Mouse (Mus musculus): ENCODE measurements at regions not wholly inside any gene's neighbourhood (a gene's known extent, or its start where the extent isn't known, plus 50 kb on each side); places are given as distances from the start of the nearest gene placed in this dataset.

DNA sequence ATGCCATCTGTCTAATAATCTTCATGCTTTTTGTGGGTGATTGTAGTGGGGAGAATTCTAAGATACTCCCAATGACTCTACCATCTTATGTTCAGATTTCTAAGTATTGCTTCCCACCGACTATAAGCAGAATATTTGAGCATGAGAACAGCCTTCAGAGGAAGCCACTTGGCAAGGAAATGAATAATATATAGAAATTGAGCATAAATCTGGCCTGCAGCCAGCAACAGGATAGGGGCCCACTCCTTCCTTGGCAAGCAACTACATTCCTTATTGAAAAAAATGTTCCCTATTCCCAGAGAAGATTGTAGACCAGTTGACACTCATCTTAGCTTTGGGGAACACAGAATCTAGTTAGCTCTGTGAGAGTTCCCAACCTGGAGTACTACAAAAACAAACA lies 591.5 kb upstream of the A1bg start:
- H3K9me3 ChIP-seq (ENCODE audit: control insufficient read depth, low read length): no peaks in the 10 kb centered on the region
- ATAC-seq (ENCODE audit: low FRiP score, low TSS enrichment): no peak
- H3K4me3 ChIP-seq (ENCODE audit: low read depth, low read length): no peak overlapping the region
- H3K4me2 ChIP-seq (replicated peaks; ENCODE audit: low read depth): no peak overlapping the region
- H3K9ac ChIP-seq (ENCODE audit: low read length): no peak overlapping the region
- no peak for TF ChIP-seq CTCF (IDR thresholded peaks at IDR 0.05; ENCODE audit: low read depth)
- no peak for TF ChIP-seq EP300 (optimal IDR thresholded peaks at IDR 0.05)
- H3K27me3 ChIP-seq (ENCODE audit: control insufficient read depth, insufficient read depth, low read length): no peaks in the 10 kb centered on the region
- H3K27ac ChIP-seq (replicated peaks): no peak overlapping the region
- no peaks in the 10 kb centered on the region for H3K36me3 ChIP-seq (ENCODE audit: control insufficient read depth, insufficient read depth, low read length)
- 8% methylated on average over 1 of the region's 1 CpGs for WGBS
- DNase-seq (ENCODE audit: low spot score): no peak
- no peaks in the 10 kb centered on the region for H3K4me1 ChIP-seq (replicated peaks; ENCODE audit: control insufficient read depth, insufficient read depth)

GRCm38 (mm10) chr15:61508806-61509205 lies 586.0 kb upstream of the A1bg start:
- no peak overlapping the region for H3K9ac ChIP-seq (ENCODE audit: low read length)
- WGBS: 73% methylated on average over 6 of the region's 6 CpGs
- no peak overlapping the region for H3K27ac ChIP-seq (replicated peaks)
- TF ChIP-seq EP300 (optimal IDR thresholded peaks at IDR 0.05) (peak; percentile 69), CTCF (IDR thresholded peaks at IDR 0.05; ENCODE audit: low read depth) (no peak)
- no peak overlapping the region for H3K4me2 ChIP-seq (replicated peaks; ENCODE audit: low read depth)
- no peaks in the 10 kb centered on the region for H3K36me3 ChIP-seq (ENCODE audit: control insufficient read depth, insufficient read depth, low read length)
- DNase-seq (ENCODE audit: low spot score) (no peak), ATAC-seq (ENCODE audit: low FRiP score, low TSS enrichment) (no peak)
- no peaks in the 10 kb centered on the region for H3K27me3 ChIP-seq (ENCODE audit: control insufficient read depth, insufficient read depth, low read length)
- no peaks in the 10 kb centered on the region for H3K4me1 ChIP-seq (replicated peaks; ENCODE audit: control insufficient read depth, insufficient read depth)
- no peaks in the 10 kb centered on the region for H3K9me3 ChIP-seq (ENCODE audit: control insufficient read depth, low read length)
- H3K4me3 ChIP-seq (ENCODE audit: low read depth, low read length): no peak overlapping the region

DNA sequence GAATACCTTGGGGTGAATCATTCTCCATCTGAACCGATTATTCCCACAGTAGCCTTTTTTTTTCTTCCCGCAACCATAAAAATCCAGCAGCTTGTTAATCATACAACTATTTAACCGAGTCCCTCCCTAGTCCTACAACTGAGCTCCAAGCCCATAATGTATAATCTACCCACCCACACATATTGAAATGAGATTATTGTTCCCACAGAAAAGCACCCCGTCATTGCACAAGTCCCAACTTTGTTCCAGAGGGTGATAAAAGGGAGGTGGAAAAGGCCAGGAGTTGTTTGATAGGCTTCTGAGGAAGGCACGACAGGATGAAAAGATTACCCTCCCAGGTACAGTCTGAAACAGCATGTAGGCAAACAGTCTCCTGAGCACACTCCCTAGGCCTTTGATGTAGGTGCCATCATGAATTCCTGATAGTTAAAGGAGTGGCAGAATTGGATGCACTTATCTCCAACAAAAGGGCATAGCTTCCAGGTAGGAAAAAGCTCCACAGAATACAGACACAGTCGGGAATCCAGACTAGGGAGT lies 583.6 kb upstream of the A1bg start:
- DNase-seq (ENCODE audit: low spot score) (peak; percentile 17), ATAC-seq (ENCODE audit: low FRiP score, low TSS enrichment) (peak; percentile 74)
- Histone ChIP-seq H3K9me3 (ENCODE audit: control insufficient read depth, low read length) (no peaks in the 10 kb centered on the region), H3K27me3 (ENCODE audit: control insufficient read depth, insufficient read depth, low read length) (no peaks in the 10 kb centered on the region), H3K4me1 (replicated peaks; ENCODE audit: control insufficient read depth, insufficient read depth) (no peaks in the 10 kb centered on the region), H3K9ac (ENCODE audit: low read length) (no peak overlapping the region), H3K4me3 (ENCODE audit: low read depth, low read length) (no peak overlapping the region), H3K27ac (replicated peaks) (no peak overlapping the region), H3K4me2 (replicated peaks; ENCODE audit: low read depth) (no peak overlapping the region), H3K36me3 (ENCODE audit: control insufficient read depth, insufficient read depth, low read length) (no peaks in the 10 kb centered on the region)
- WGBS: 45% methylated on average over 6 of the region's 6 CpGs
- TF ChIP-seq CTCF (IDR thresholded peaks at IDR 0.05; ENCODE audit: low read depth): no peak
- peak; percentile 38 for TF ChIP-seq EP300 (optimal IDR thresholded peaks at IDR 0.05)

- H3K9ac ChIP-seq (ENCODE audit: low read length): no peak overlapping the region
- WGBS: 49% methylated on average over 7 of the region's 7 CpGs
- H3K9me3 ChIP-seq (ENCODE audit: control insufficient read depth, low read length): no peaks in the 10 kb centered on the region
- H3K27me3 ChIP-seq (ENCODE audit: control insufficient read depth, insufficient read depth, low read length): no peaks in the 10 kb centered on the region
- no peak for TF ChIP-seq EP300 (optimal IDR thresholded peaks at IDR 0.05)
- ATAC-seq (ENCODE audit: low FRiP score, low TSS enrichment) (peak; percentile 49; the same call in 1 of the 2 replicates), DNase-seq (ENCODE audit: low spot score) (peak; percentile 37)
- no peak overlapping the region for H3K27ac ChIP-seq (replicated peaks)
- H3K36me3 ChIP-seq (ENCODE audit: control insufficient read depth, insufficient read depth, low read length): no peaks in the 10 kb centered on the region
- no peaks in the 10 kb centered on the region for H3K4me1 ChIP-seq (replicated peaks; ENCODE audit: control insufficient read depth, insufficient read depth)
- H3K4me2 ChIP-seq (replicated peaks; ENCODE audit: low read depth): no peak overlapping the region
- H3K4me3 ChIP-seq (ENCODE audit: low read depth, low read length): no peak overlapping the region
These were observed 580.6 kb upstream of the A1bg start for GRCm38 (mm10) chr15:61503436-61503835.

- no peaks in the 10 kb centered on the region for H3K4me1 ChIP-seq (replicated peaks; ENCODE audit: control insufficient read depth, insufficient read depth)
- no peaks in the 10 kb centered on the region for H3K9me3 ChIP-seq (ENCODE audit: control insufficient read depth, low read length)
- no peak overlapping the region for H3K9ac ChIP-seq (ENCODE audit: low read length)
- H3K4me3 ChIP-seq (ENCODE audit: low read depth, low read length): no peak overlapping the region
- no peak overlapping the region for H3K27ac ChIP-seq (replicated peaks)
- no peak overlapping the region for H3K4me2 ChIP-seq (replicated peaks; ENCODE audit: low read depth)
- ATAC-seq (ENCODE audit: low FRiP score, low TSS enrichment) (no peak), DNase-seq (ENCODE audit: low spot score) (no peak)
- no peaks in the 10 kb centered on the region for H3K36me3 ChIP-seq (ENCODE audit: control insufficient read depth, insufficient read depth, low read length)
- no peaks in the 10 kb centered on the region for H3K27me3 ChIP-seq (ENCODE audit: control insufficient read depth, insufficient read depth, low read length)
- WGBS: 71% methylated on average over 4 of the region's 4 CpGs
- TF ChIP-seq CTCF (IDR thresholded peaks at IDR 0.05; ENCODE audit: low read depth) (no peak), EP300 (optimal IDR thresholded peaks at IDR 0.05) (no peak)
These were observed 566.9 kb upstream of the A1bg start for GRCm38 (mm10) chr15:61489731-61490130.

GRCm38 (mm10) chr15:61481861-61482260 lies 559.0 kb upstream of the A1bg start:
- H3K4me1 ChIP-seq (replicated peaks; ENCODE audit: control insufficient read depth, insufficient read depth): no peaks in the 10 kb centered on the region
- H3K27ac ChIP-seq (replicated peaks): no peak overlapping the region
- no peak overlapping the region for H3K4me2 ChIP-seq (replicated peaks; ENCODE audit: low read depth)
- peak; percentile 64; the same call in 1 of the 2 replicates for ATAC-seq (ENCODE audit: low FRiP score, low TSS enrichment)
- no peak overlapping the region for H3K9ac ChIP-seq (ENCODE audit: low read length)
- peak; percentile 68 for DNase-seq (ENCODE audit: low spot score)
- H3K27me3 ChIP-seq (ENCODE audit: control insufficient read depth, insufficient read depth, low read length): no peaks in the 10 kb centered on the region
- no peak overlapping the region for H3K4me3 ChIP-seq (ENCODE audit: low read depth, low read length)
- TF ChIP-seq EP300 (optimal IDR thresholded peaks at IDR 0.05): no peak
- no peak for TF ChIP-seq CTCF (IDR thresholded peaks at IDR 0.05; ENCODE audit: low read depth)
- H3K9me3 ChIP-seq (ENCODE audit: control insufficient read depth, low read length): no peaks in the 10 kb centered on the region
- WGBS: 38% methylated on average over 7 of the region's 7 CpGs
- no peaks in the 10 kb centered on the region for H3K36me3 ChIP-seq (ENCODE audit: control insufficient read depth, insufficient read depth, low read length)

Data from stomach, postnatal 0 days (tissue).